ENCODE assay signal across 9 mouse cellular contexts in genomic region chr9:37144251-37144650, GRCm38 (mm10). TPM values are rescaled to one million over a fixed set of nuclear protein-coding genes. Genes with fewer than 3 reads are reported as not detected.
A peak's percentile ranks its signal among the peaks of the same experiment; 100 is the strongest.
DNase-seq lines count a peak whose midpoint lies in the region; ATAC-seq and TF ChIP-seq lines count a peak whose summit lies in the region.
"Had no signal": no experiment of that assay in that cellular context is flagged by ENCODE, and none has a peak within 500 bp of the region (broad histone marks: within the 10 kb centered on the region; RNA-seq: fewer than 3 reads in every experiment).

No protein-coding gene starts in this region.

- no peak for ATAC-seq in intestine, embryonic 16.5 days
- ATAC-seq in midbrain, postnatal 0 days (ENCODE audit: low FRiP score): no peak

- no peaks in the 10 kb centered on the region for H3K36me3 ChIP-seq in heart, adult 2 months (ENCODE audit: control insufficient read depth, insufficient read depth, low read length)
- H3K36me3 ChIP-seq in ES-E14 (ENCODE audit: control insufficient read depth, insufficient read depth, low read length, poor library complexity, severe bottlenecking): no peaks in the 10 kb centered on the region
- no peaks in the 10 kb centered on the region for H3K36me3 ChIP-seq in forebrain, embryonic 10.5 days (replicated peaks)
- no peaks in the 10 kb centered on the region for H3K36me3 ChIP-seq in intestine, embryonic 16.5 days (ENCODE audit: control insufficient read depth, insufficient read depth, low read length)
- no peaks in the 10 kb centered on the region for H3K36me3 ChIP-seq in midbrain, postnatal 0 days (ENCODE audit: insufficient read depth, low read length)

- no peak for TF ChIP-seq POLR2A in heart, adult 2 months (IDR thresholded peaks at IDR 0.05; ENCODE audit: insufficient read depth, low read depth, low read length)

- no peaks in the 10 kb centered on the region for H3K27me3 ChIP-seq in heart, adult 2 months (ENCODE audit: control insufficient read depth, insufficient read depth, low read length)
- H3K27me3 ChIP-seq in forebrain, embryonic 10.5 days (ENCODE audit: poor library complexity, severe bottlenecking): peaks cover 14% of the 10 kb centered on the region
- peaks cover 11% of the 10 kb centered on the region; the same call in 1 of the 2 replicates for H3K27me3 ChIP-seq in intestine, embryonic 16.5 days (replicated peaks; ENCODE audit: control insufficient read depth, insufficient read depth, low read length)
- H3K27me3 ChIP-seq in midbrain, postnatal 0 days (ENCODE audit: insufficient read depth, low read length): no peaks in the 10 kb centered on the region

- no peak overlapping the region for H3K4me3 ChIP-seq in heart, adult 2 months
- peak overlapping the region in 1 of 2 experiments; percentile 11; a peak in 2 of 4 replicates for H3K4me3 ChIP-seq in ES-E14 (ENCODE audit: insufficient read depth in 1 of 2, low read depth in 1 of 2, low read length in 2 of 2, poor library complexity in 1 of 2, severe bottlenecking in 1 of 2)
- peak overlapping the region; percentile 96 for H3K4me3 ChIP-seq in forebrain, embryonic 10.5 days
- peak overlapping the region; percentile 77 for H3K4me3 ChIP-seq in intestine, embryonic 16.5 days (ENCODE audit: low read length)
- H3K4me3 ChIP-seq in midbrain, postnatal 0 days (ENCODE audit: low read depth, low read length): peak overlapping the region; percentile 91

- H3K9me3 ChIP-seq in ES-E14 (ENCODE audit: control insufficient read depth, insufficient read depth, low read depth, low read length): no peaks in the 10 kb centered on the region
- no peaks in the 10 kb centered on the region for H3K9me3 ChIP-seq in forebrain, embryonic 10.5 days
- no peaks in the 10 kb centered on the region for H3K9me3 ChIP-seq in intestine, embryonic 16.5 days (ENCODE audit: control insufficient read depth, low read length)
- no peaks in the 10 kb centered on the region for H3K9me3 ChIP-seq in midbrain, postnatal 0 days (ENCODE audit: low read length)

- TF ChIP-seq CTCF in heart, adult 2 months (IDR thresholded peaks at IDR 0.05): no peak
- peak; percentile 48 for TF ChIP-seq CTCF in midbrain, postnatal 0 days (IDR thresholded peaks at IDR 0.05)

- H3K4me2 ChIP-seq in intestine, embryonic 16.5 days (ENCODE audit: low read depth, low read length): peak overlapping the region; percentile 95
- H3K4me2 ChIP-seq in midbrain, postnatal 0 days (ENCODE audit: low read depth, low read length, poor library complexity, severe bottlenecking): peak overlapping the region; percentile 93

- H3K79me2 ChIP-seq in heart, adult 2 months (replicated peaks; ENCODE audit: control insufficient read depth, insufficient read depth, low read length): no peaks in the 10 kb centered on the region

- TF ChIP-seq EP300 in heart, adult 2 months (IDR thresholded peaks at IDR 0.05; ENCODE audit: insufficient read depth, low read depth, low read length): no peak

- 55% methylated on average over 21 of the region's 21 CpGs for WGBS in heart, adult 2 months
- under 1% methylated on average over 21 of the region's 21 CpGs for WGBS in forebrain, embryonic 10.5 days
- WGBS in intestine, embryonic 16.5 days: 7% methylated on average over 21 of the region's 21 CpGs
- 1% methylated on average over 21 of the region's 21 CpGs for WGBS in midbrain, postnatal 0 days

- peak in 1 of 2 experiments; percentile 39 for DNase-seq in heart, adult 2 months
- no peak for DNase-seq in heart, postnatal 25 days (ENCODE audit: low spot score)
- DNase-seq in ES-E14 (ENCODE audit: low read depth, low spot score): peak; percentile 21
- DNase-seq in forebrain, embryonic 10.5 days (ENCODE audit: extremely low spot score, low spot score): peak; percentile 86
- peak; percentile 67 for DNase-seq in midbrain, postnatal 0 days (ENCODE audit: low spot score)
- DNase-seq in spleen, postnatal 14 days (ENCODE audit: low spot score in 2 of 2): no peak
- DNase-seq in B cell, adult 2 months: no peak

- peaks cover 5% of the 10 kb centered on the region for H3K4me1 ChIP-seq in heart, adult 2 months (ENCODE audit: control insufficient read depth, insufficient read depth, low read length)
- H3K4me1 ChIP-seq in ES-E14 (ENCODE audit: control insufficient read depth in 2 of 2, insufficient read depth in 2 of 2, low read length in 2 of 2, poor library complexity in 1 of 2): peaks cover 3 to 7% of the 10 kb centered on the region in 2 experiments; a peak in 3 of 4 replicates
- peaks cover 80% of the 10 kb centered on the region for H3K4me1 ChIP-seq in forebrain, embryonic 10.5 days
- H3K4me1 ChIP-seq in intestine, embryonic 16.5 days (ENCODE audit: control insufficient read depth, insufficient read depth, low read length): peaks cover 37% of the 10 kb centered on the region
- peaks cover 15% of the 10 kb centered on the region; the same call in 1 of the 2 replicates for H3K4me1 ChIP-seq in midbrain, postnatal 0 days (ENCODE audit: insufficient read depth, low read length)

- in situ Hi-C loops in ES-E14 (cut with MboI; ENCODE audit: low sequenced_read_pairs in 2 of 2, unreplicated experiment in 2 of 2): loop anchor here in 1 of 2 experiments (25.0 kb wide), 1 partner anchor 182 kb away; no protein-coding TSS in a partner anchor

- H3K27ac ChIP-seq in heart, adult 2 months: no peak overlapping the region; the same call in 1 of the 2 replicates
- H3K27ac ChIP-seq in ES-E14 (ENCODE audit: insufficient read depth, low read depth, low read length, poor library complexity, severe bottlenecking): no peak overlapping the region
- peak overlapping the region; percentile 99 for H3K27ac ChIP-seq in forebrain, embryonic 10.5 days
- peak overlapping the region; percentile 59 for H3K27ac ChIP-seq in intestine, embryonic 16.5 days (ENCODE audit: low read length)
- H3K27ac ChIP-seq in midbrain, postnatal 0 days (ENCODE audit: low read depth, low read length): peak overlapping the region; percentile 97

- H3K9ac ChIP-seq in heart, adult 2 months (ENCODE audit: low read depth, low read length): peak overlapping the region; percentile 32; the same call in 1 of the 2 replicates
- no peak overlapping the region for H3K9ac ChIP-seq in ES-E14 (ENCODE audit: insufficient read depth, low read depth, low read length, poor library complexity, severe bottlenecking)
- H3K9ac ChIP-seq in intestine, embryonic 16.5 days (ENCODE audit: low read depth, low read length): peak overlapping the region; percentile 87
- peak overlapping the region; percentile 93 for H3K9ac ChIP-seq in midbrain, postnatal 0 days (replicated peaks; ENCODE audit: low read length, poor library complexity, severe bottlenecking)

- intact Hi-C loops in heart, adult 2 months (cut with DNase I): no loop called here
- intact Hi-C loops in heart, postnatal 25 days (cut with DNase I): no loop called here

TF ChIP-seq in ES-E14, 5 proteins besides CTCF, POLR2A, EP300 and RAD21:
- TF ChIP-seq ZC3H11A (IDR thresholded peaks at IDR 0.05; ENCODE audit: borderline replicate concordance, low read depth, low read length) (no peak), MAFK (IDR thresholded peaks at IDR 0.05; ENCODE audit: insufficient read depth, low read depth, low read length) (no peak), ZNF384 (IDR thresholded peaks at IDR 0.05; ENCODE audit: low read depth, low read length) (no peak), HCFC1 (IDR thresholded peaks at IDR 0.05; ENCODE audit: borderline replicate concordance, insufficient read depth, low read length) (no peak), CHD2 (IDR thresholded peaks at IDR 0.05; ENCODE audit: low read depth, low read length) (no peak)

RNA-seq across cellular contexts. Expression of gene Pknox2, which starts 3.0 kb away (rescaled TPM):
- 1 to 10 TPM; 7.8 to 9.0 TPM for total RNA-seq in heart, adult 2 months (2021)
- polyA plus RNA-seq in heart, adult 2 months (2012; rRNA removed): 9.9 and 13.5 TPM in 2 replicates
- 1 to 10 TPM; 6.3 to 8.3 TPM for total RNA-seq in heart, postnatal 25 days (2021)
- total RNA-seq in ES-E14 (2012; rRNA removed): 1.2 and 1.8 TPM in 2 replicates
- 35.3 and 36.8 TPM in 2 replicates for polyA plus RNA-seq in forebrain, embryonic 10.5 days (2016; fragmentation: Nextera tagmentation; extraction: Ambion mirVana)
- 7.2 and 8.0 TPM in 2 replicates for polyA plus RNA-seq in intestine, embryonic 16.5 days (2015; fragmentation: Nextera tagmentation; extraction: Ambion mirVana)
- total RNA-seq in midbrain, postnatal 0 days (2014; rRNA removed): 25.6 and 26.6 TPM in 2 replicates
- polyA plus RNA-seq in midbrain, postnatal 0 days (2015; fragmentation: Nextera tagmentation; extraction: Ambion mirVana): 23.5 and 23.6 TPM in 2 replicates
- total RNA-seq: MEL had no signal

Comparison
In these comparisons a context has a peak if more than half of its experiments do, and no peak if none do; other contexts are left out.
1. DNase-seq: peak in ES-E14 (single experiment), forebrain, embryonic 10.5 days (single experiment) and midbrain, postnatal 0 days (single experiment); none in heart, postnatal 25 days (single experiment), spleen, postnatal 14 days (0 of 2) and B cell, adult 2 months (0 of 2).
2. H3K27ac ChIP-seq: peak in forebrain, embryonic 10.5 days (single experiment), intestine, embryonic 16.5 days (single experiment) and midbrain, postnatal 0 days (single experiment); none in heart, adult 2 months (single experiment) and ES-E14 (single experiment).